Mouse (Mus musculus): ENCODE data around the gene Rnf149.

Rnf149 gene

GRCm38 (mm10) chr1:39528319-39528718 is 48.9 kb downstream of the Rnf149 start:
- no peak for DNase-seq (ENCODE audit: low spot score)

GRCm38 (mm10) chr1:39527432-39527831 is 49.8 kb downstream of the Rnf149 start:
- DNase-seq (ENCODE audit: low spot score), result peak; percentile 85

GRCm38 (mm10) chr1:39526371-39527167 is 50.6 kb downstream of the Rnf149 start:
- peak; percentile 63 for DNase-seq (ENCODE audit: low spot score)

- no peak for DNase-seq (ENCODE audit: low spot score)
Measured at GRCm38 (mm10) chr1:39525763-39526162, 51.4 kb downstream of the Rnf149 start.

- peak; percentile 18 for DNase-seq (ENCODE audit: low spot score)
Measured at GRCm38 (mm10) chr1:39522519-39522918, 54.7 kb downstream of the Rnf149 start.

GRCm38 (mm10) chr1:39521326-39521725 is 55.9 kb downstream of the Rnf149 start:
- DNase-seq (ENCODE audit: low spot score), result no peak

GRCm38 (mm10) chr1:39515303-39515991 is 61.8 kb downstream of the Rnf149 start:
- no peak for DNase-seq (ENCODE audit: low spot score)

- DNase-seq (ENCODE audit: low spot score), result no peak
Measured at GRCm38 (mm10) chr1:39512183-39512582, 65.0 kb downstream of the Rnf149 start.

GRCm38 (mm10) chr1:39511775-39512174 is 65.4 kb downstream of the Rnf149 start:
- no peak for DNase-seq (ENCODE audit: low spot score)

- no peak for DNase-seq (ENCODE audit: low spot score)
Measured at GRCm38 (mm10) chr1:39505600-39505999, 71.6 kb downstream of the Rnf149 start.

- DNase-seq (ENCODE audit: low spot score), result peak; percentile 22
Measured at GRCm38 (mm10) chr1:39504261-39504660, 72.9 kb downstream of the Rnf149 start.

- DNase-seq (ENCODE audit: low spot score), result no peak
Measured at GRCm38 (mm10) chr1:39502817-39503633, 74.2 kb downstream of the Rnf149 start.

Measured in urinary bladder, postnatal 14 days (tissue).